Mouse (Mus musculus): ENCODE data around the gene Hdac10.
A peak's percentile ranks its signal among the peaks of the same experiment; 100 is the strongest.

Gene Hdac10

DNA sequence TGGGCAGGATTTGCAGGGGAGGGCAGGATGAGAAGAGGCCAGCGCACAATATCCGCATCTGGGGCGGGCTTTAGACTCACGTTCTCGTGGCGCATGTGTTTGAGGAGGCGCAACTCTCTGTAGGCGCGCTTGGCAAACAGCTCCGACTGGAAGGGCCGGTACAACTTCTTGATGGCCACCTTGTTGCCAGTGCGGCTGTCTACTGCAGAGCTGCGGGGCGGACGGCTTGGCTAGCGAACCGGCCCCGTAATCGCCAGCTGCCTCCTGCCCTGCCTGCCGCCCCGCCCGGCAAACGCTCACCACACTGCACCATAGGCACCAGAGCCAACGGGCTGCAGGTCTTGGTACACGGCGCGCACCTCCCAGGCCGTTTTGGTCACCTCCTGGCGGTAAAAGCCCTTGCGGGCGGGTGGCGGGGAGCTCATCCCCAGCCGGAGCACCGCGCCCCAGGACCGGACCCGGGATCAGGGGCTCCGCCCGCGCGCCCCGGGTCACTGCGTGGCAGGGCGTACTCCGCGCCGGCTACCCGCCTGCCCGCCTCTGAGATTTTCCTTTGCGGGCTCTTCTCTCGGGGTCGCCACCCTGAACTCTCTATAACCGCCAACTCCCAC lies 11.7 kb upstream of the Hdac10 start:
- TF ChIP-seq GATA4 (IDR thresholded peaks at IDR 0.05; ENCODE audit: insufficient replicate concordance, low read length) = no peak

DNA sequence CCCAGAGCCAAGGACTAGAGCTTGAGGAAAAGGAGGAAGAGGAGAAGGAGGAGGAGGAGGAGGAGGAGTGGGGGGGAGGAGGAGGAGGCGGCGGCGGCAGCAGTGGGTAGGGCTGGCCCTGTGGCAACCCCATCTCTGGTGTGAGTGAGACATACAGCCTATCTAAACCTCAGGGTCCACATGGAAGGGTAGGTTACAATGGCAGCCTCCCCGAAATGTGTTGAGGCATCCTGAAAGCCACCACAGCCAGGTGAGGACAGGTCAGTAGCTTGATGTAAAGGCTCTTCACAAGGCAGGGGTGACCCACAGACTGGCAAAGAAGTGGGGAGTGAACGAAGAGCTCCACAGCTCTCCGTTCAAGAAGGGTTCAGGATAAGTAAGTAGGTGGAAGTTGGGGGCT lies 10.0 kb upstream of the Hdac10 start:
- no peak for TF ChIP-seq GATA4 (IDR thresholded peaks at IDR 0.05; ENCODE audit: insufficient replicate concordance, low read length)

- no peak for TF ChIP-seq GATA4 (IDR thresholded peaks at IDR 0.05; ENCODE audit: insufficient replicate concordance, low read length)
Observed at GRCm38 (mm10) chr15:89138046-89138405, 9.5 kb upstream of the Hdac10 start.

GRCm38 (mm10) chr15:89137378-89138045 lies 9.0 kb upstream of the Hdac10 start:
- TF ChIP-seq GATA4 (IDR thresholded peaks at IDR 0.05; ENCODE audit: insufficient replicate concordance, low read length) = no peak

DNA sequence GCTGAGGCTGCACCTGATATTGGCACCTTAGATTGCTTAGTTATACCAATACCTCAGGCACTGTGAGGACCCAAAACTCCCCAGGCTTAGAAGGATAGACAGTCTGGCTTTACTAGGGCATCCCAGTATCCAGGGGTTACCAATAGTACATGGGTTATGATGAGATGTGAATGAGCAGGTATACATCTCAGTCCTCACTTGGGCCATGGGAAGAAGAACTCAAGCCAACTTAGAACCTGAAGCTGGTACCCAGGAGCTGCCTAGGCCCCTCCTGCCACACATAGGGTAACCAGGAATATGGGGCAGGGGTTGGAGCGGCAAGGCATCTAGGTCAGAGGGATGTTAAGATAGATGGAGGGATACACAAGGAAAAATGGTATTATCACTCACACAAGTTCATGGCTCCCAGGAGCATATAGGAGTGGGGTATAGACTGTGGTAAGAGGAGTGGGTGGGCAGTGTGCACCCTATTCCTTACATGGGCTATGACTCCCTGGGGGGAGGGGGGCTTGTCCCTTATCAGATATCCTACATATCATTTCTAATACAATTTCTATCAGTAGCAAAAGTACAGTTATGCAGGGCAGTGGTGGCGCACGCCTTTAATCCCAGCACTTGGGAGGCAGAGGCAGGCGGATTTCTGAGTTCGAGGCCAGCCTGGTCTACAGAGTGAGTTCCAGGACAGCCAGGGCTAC lies 8.1 kb upstream of the Hdac10 start:
- no peak for TF ChIP-seq GATA4 (IDR thresholded peaks at IDR 0.05; ENCODE audit: insufficient replicate concordance, low read length)

GRCm38 (mm10) chr15:89131316-89131715 lies 2.8 kb upstream of the Hdac10 start:
- no peak for TF ChIP-seq GATA4 (IDR thresholded peaks at IDR 0.05; ENCODE audit: insufficient replicate concordance, low read length)

GRCm38 (mm10) chr15:89130245-89130644 lies 1.7 kb upstream of the Hdac10 start:
- TF ChIP-seq GATA4 (IDR thresholded peaks at IDR 0.05; ENCODE audit: insufficient replicate concordance, low read length) = no peak

DNA sequence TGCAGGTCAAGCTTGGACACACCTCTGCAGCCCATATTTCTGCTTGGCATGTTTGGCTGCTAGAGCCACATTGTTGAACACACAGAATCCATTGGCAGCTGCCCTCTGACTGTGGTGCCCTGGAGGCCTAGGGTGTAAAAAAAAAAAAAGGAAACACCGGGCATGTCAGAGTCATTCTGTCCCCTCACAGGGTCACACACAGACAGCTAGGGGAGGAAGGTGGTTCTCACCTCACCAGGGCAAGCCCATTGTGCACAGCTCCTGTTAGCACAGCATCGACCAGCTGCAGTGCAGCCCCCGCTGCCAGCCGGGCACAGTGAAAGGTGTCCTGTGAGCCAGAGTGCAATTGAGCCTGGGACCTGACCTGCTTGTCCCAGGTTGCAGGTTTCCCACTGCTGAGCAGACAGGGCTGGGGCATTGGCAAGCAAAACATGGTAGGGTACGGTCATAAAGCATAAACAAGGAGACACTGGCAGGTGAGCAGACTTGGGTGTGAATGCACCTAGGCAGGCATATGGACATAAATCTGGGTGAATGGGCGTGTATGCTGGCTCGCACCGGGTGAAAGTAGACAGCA lies 1.0 kb downstream of the Hdac10 start:
- TF ChIP-seq GATA4 (IDR thresholded peaks at IDR 0.05; ENCODE audit: insufficient replicate concordance, low read length) = no peak

DNA sequence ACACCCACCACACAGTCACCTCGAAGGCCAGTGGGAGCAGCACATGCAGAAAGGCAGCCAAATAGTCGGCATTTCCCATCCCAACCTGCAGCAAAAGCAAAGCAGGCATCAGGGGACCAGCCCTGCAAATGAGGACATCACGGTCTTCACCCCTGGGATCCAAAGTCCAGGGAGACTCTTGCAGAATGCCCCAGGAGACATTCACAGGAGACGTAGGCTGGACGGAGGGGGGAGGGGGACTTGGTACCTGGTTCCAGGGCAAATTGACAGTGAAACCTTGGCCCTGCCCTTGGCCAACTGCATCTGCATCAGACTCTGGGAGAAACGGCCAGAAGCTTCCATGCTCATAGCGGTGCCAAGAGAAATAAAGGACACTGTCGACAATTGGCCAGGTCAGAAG lies 1.9 kb downstream of the Hdac10 start:
- no peak for TF ChIP-seq GATA4 (IDR thresholded peaks at IDR 0.05; ENCODE audit: insufficient replicate concordance, low read length)

GRCm38 (mm10) chr15:89125351-89125750 lies 3.1 kb downstream of the Hdac10 start:
- TF ChIP-seq GATA4 (IDR thresholded peaks at IDR 0.05; ENCODE audit: insufficient replicate concordance, low read length) = no peak

DNA sequence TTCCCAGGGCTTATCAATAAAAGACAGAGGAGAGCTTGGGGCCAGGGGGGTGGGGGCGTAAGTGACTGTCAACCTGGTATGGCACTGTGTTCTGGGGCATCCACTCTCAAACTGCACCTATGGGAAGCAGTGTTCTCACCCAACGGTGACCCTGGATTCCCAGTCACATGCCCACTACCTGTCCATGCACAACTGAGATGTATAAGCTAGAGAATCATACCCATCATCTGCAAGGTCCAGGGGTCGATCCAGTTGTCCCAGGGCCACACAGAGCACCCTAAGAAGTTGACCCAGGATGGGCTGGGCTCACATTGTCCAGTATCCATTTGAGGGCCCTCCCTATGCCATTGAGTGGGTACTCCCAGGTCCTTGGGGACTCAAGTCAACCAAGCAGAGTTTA lies 4.2 kb downstream of the Hdac10 start:
- TF ChIP-seq GATA4 (IDR thresholded peaks at IDR 0.05; ENCODE audit: insufficient replicate concordance, low read length) = no peak

DNA sequence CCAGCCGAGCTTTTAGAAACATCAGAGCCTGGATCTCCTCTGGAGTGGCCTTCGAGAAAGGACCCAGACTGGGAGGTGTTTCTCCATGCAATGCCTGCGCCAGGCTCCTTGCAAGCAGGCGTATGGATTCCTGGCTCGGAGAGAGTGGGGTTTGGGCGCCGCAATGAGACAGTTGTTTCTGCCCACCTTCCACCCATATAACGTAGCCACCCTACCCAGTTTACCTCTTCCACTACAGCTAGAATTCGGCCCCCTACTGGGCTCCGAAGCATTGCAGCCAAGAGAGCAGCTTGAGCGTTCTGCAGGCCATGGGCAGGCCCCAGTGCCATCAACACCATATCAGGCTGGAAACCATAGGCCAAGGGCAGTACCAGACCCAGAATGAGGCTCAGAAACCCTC lies 4.9 kb downstream of the Hdac10 start:
- TF ChIP-seq GATA4 (IDR thresholded peaks at IDR 0.05; ENCODE audit: insufficient replicate concordance, low read length) = no peak

DNA sequence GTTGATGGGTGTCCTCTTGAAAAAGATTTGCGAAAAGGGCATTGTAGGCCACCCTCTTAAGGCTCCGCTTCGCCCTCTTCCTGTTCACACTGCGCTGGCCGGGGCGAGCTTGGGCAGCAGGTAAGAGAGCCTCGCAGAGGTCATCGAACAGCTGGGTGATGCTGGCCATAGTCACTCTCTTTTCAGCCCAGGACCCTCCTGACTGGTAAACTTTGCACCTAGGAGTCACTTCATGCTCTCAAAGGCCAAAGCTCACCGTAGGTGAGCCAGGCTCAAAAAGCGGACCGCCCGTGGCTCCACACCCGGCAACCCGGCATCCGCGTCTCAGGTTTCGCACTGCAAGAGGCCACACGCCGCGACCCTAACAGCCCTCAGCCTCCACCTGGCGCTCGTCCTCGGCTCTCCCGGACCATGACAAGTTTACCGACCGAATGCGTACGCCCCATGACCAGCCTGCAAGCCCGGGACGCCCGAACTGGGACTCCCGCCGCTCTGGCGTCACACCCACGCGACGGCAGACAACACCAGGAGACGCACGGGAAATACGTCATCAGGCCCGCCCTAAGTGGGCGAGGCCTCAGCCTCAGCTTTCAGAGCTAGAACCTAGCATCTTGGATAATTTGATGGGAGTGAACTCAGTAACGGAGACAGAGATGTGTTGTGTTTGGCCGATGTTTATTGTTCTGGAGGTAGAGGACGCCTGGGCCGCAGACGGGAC lies 5.7 kb downstream of the Hdac10 start, which contains the start of gene Tubgcp6:
Tubgcp6 (minus strand) TSS at position 464 of the 718 bp plus-strand sequence.
- peak; percentile 56; the same call in 1 of the 2 replicates for TF ChIP-seq GATA4 (IDR thresholded peaks at IDR 0.05; ENCODE audit: insufficient replicate concordance, low read length)

DNA sequence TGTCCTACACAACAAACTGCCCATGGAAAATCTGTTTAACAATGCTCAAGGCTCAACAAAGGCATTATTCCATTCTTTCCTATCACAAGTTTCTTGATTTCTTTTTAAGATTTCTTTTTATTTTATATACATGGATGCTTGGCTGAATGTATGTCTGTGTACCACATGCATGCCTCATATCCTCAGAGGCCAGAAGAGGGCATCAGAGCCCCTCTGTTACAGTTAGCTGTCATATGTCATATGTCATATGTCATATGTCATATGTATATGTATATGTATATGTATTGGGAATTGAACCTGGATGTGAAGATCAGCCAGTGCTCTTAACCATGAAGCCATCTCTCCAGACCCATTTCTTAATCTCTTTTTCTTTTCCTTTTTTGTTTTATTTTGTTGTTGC lies 10.5 kb downstream of the Hdac10 start:
- TF ChIP-seq GATA4 (IDR thresholded peaks at IDR 0.05; ENCODE audit: insufficient replicate concordance, low read length) = no peak

- TF ChIP-seq GATA4 (IDR thresholded peaks at IDR 0.05; ENCODE audit: insufficient replicate concordance, low read length) = no peak
Observed at GRCm38 (mm10) chr15:89110147-89110546, 18.4 kb downstream of the Hdac10 start.
